Mouse (Mus musculus): ENCODE results near the gene Srebf1. TPM values are rescaled to one million over a fixed set of nuclear protein-coding genes. Genes with fewer than 3 reads are reported as not detected.

Srebf1 gene
- total RNA-seq, 2 experiments from 2014 or later: 28.9 to 39.5 TPM

DNA sequence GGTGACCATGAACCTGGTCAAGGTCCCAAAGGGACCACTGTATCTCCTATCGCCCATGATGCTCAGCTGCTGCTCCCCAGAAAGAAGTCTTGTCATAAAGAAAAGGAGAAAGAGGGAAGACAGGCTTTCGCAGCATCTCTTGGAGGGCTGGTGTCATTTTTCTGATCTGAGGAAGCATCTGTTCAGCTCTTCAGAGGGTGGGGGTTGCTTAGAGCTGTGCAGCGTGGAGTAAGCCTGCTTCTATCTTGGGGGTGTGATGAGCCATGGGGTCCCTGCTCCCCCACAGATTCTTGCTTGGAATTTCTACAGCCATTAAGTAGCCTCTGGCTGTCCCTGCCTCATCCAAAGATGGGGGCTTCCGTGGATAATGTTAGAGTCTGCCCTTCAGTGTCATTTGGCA, 64.1 kb downstream of the Srebf1 start:
- intact Hi-C loops (cut with DNase I): no loop called here

DNA sequence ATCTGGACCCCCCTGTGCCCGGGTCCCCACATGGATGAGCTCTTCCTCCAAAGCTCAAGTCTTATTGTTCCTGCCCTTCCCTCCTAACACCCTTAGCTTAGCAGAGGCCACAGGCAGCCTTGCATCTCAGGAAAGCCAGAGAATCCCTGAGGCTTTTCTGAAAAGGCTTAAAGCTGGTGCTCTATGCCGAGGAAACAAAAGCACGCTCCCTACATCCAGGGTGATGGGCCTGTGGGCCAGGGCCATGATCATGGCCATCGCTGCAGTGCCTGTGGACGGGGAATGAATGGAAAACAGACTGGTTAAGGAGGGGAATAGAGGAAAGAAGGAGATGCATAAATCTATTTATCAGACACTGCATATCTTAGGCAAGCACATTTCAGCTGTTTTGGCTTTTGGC, 66.7 kb downstream of the Srebf1 start:
- no peak for DNase-seq

More for the DNA sequence above, 64.1 kb downstream of the Srebf1 start:
- no peak for DNase-seq

GRCm38 (mm10) chr11:60153936-60154335, 68.4 kb downstream of the Srebf1 start:
- no peak for DNase-seq
- intact Hi-C loops (cut with DNase I): no loop called here

More for the DNA sequence above, 66.7 kb downstream of the Srebf1 start:
- intact Hi-C loops (cut with DNase I): no loop called here

DNA sequence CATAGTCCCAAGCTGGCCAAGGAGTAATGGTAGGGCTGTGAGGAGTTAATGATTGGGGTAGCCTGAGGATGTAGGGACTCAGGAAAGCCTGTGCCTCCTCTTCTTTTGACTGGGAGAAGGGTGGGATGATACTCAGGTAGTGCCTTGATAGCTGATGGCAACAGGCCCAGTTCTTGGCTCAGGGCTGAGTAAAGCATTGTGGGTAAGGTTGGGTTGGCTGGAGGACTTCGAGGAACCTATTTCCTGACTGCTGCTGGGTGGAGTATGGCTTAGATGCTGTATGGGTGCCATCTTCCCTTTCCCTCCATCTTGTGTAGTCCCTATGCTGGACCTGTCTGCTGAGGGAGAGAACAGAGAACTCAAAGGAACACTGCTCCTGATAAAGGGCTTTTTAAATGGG, 70.0 kb downstream of the Srebf1 start:
- intact Hi-C loops (cut with DNase I): no loop called here
- no peak for DNase-seq

GRCm38 (mm10) chr11:60150677-60151076, 71.7 kb downstream of the Srebf1 start:
- intact Hi-C loops (cut with DNase I): no loop called here
- DNase-seq: no peak

Small RNAs within 50 kb of the gene (microRNA-seq; reads per million reads assigned to microRNA genes)
- gene Mir6921 (ENCODE audit: borderline number of aligned reads in 2 of 2): 0 to 0.67 reads per million in 2 experiments
- gene Mir6922 (ENCODE audit: borderline number of aligned reads in 2 of 2): 0 to 2.0 reads per million in 2 experiments

Other genes starting within 250 kb of the Srebf1 start
- 1 to 10 TPM; 2.5 to 4.0 TPM for gene Pemt, start 176.1 kb downstream of the Srebf1 start, total RNA-seq (2021)
- 10 to 100 TPM; 24.2 to 24.5 TPM for gene Rai1, start 117.6 kb downstream of the Srebf1 start, total RNA-seq (2021)
- gene Tom1l2, start 130.3 kb upstream of the Srebf1 start, total RNA-seq (2021): 100 to 1,000 TPM; 101 to 113 TPM
- gene Drc3, start 130.7 kb upstream of the Srebf1 start, total RNA-seq (2021): 1 to 10 TPM; 2.4 to 2.5 TPM
- 10 to 100 TPM; 47.7 to 49.8 TPM for gene Gid4, start 194.6 kb upstream of the Srebf1 start, total RNA-seq (2021)
- 10 to 100 TPM; 40.8 to 43.9 TPM for gene Atpaf2, start 195.9 kb upstream of the Srebf1 start, total RNA-seq (2021)
- gene Drg2, start 232.0 kb upstream of the Srebf1 start, total RNA-seq (2021): 10 to 100 TPM; 28.6 to 32.0 TPM
- gene Myo15, start 246.8 kb upstream of the Srebf1 start, total RNA-seq (2021): under 1 TPM; 0.08 to 0.11 TPM